Mouse (Mus musculus) liver, embryonic 14.5 days (tissue): Measurements from ENCODE around the gene Slc25a10. TPM values are rescaled to one million over a fixed set of nuclear protein-coding genes. Genes with fewer than 3 reads are reported as not detected.
"Not testable (repeated sequence)": the region's sequence is repeated elsewhere in the genome, so short reads cannot be mapped to it uniquely, and the experiment has no call there.

ENCODE experiments used
- ATAC-seq: fragments of 200-750 bp; cut with Nextera tagmentation; 2 replicates; pipeline ENCODE4 v1.8.0; 2017; ENCODE audit warnings: moderate number of reproducible peaks, mild to moderate bottlenecking, moderate library complexity; ENCODE audit not compliant: insufficient read depth
- DNase-seq, 3 experiments: peaks; one replicate each; pipeline ENCODE4 v3.0.0-alpha.2; 2012 to 2013; ENCODE audit warnings: low read depth in 3 of 3, low spot score in 3 of 3
- H3K27ac ChIP-seq: fragments of 300-500 bp; sonication (generic); 2 replicates; pipeline ENCODE4 v1.5.1; 2014; ENCODE audit warnings: moderate library complexity, mild to moderate bottlenecking, control low read depth, inconsistent platforms
- H3K27me3 ChIP-seq: fragments of 300-500 bp; sonication (generic); 2 replicates; pipeline ENCODE4 v1.6.1; 2014; ENCODE audit warnings: mild to moderate bottlenecking, low read length, moderate library complexity; ENCODE audit not compliant: control insufficient read depth, insufficient read depth
- H3K36me3 ChIP-seq: fragments of 300-500 bp; sonication (generic); replicated peaks from 2 replicates; pipeline ENCODE4 v1.6.1; 2014; ENCODE audit warnings: low read depth; ENCODE audit not compliant: control insufficient read depth, insufficient read depth
- H3K4me1 ChIP-seq, 2 experiments: fragments of 200-500 bp in 1 of 2; fragments of 300-500 bp in 1 of 2; sonication (generic) in 1 of 2; replicated peaks; 2 replicates each; pipeline ENCODE4 v1.6.1; 2012 to 2014; ENCODE audit warnings: antibody characterized with exemption in 1 of 2, inconsistent platforms in 1 of 2, low read length in 1 of 2; ENCODE audit not compliant: control insufficient read depth in 2 of 2, insufficient read depth in 2 of 2
- H3K4me2 ChIP-seq: fragments of 300-500 bp; sonication (generic); 2 replicates; pipeline ENCODE4 v1.6.1; 2014; ENCODE audit warnings: low read depth, mild to moderate bottlenecking, control low read depth, moderate library complexity
- H3K4me3 ChIP-seq, 2 experiments: fragments of 200-500 bp in 1 of 2; fragments of 300-500 bp in 1 of 2; sonication (generic) in 1 of 2; 2 replicates each; pipeline ENCODE4 v1.5.1; 2012 to 2014; ENCODE audit warnings: low read depth in 2 of 2, low read length in 2 of 2, mild to moderate bottlenecking in 2 of 2, control low read depth in 1 of 2, inconsistent platforms in 1 of 2, moderate library complexity in 1 of 2; ENCODE audit not compliant: insufficient read depth in 1 of 2
- H3K9ac ChIP-seq: fragments of 300-500 bp; sonication (generic); replicated peaks from 2 replicates; pipeline ENCODE4 v1.6.1; 2014; ENCODE audit warnings: mild to moderate bottlenecking, control low read depth, moderate library complexity
- H3K9me3 ChIP-seq: fragments of 300-500 bp; sonication (generic); 2 replicates; pipeline ENCODE4 v1.6.1; 2016; ENCODE audit warnings: low read length, mixed read lengths; ENCODE audit not compliant: control insufficient read depth
- CTCF ChIP-seq: IDR thresholded peaks from 2 replicates; pipeline ENCODE4 v1.5.1; 2016; ENCODE audit warnings: antibody characterized with exemption, low read depth, control low read depth
- EP300 ChIP-seq: IDR thresholded peaks from 2 replicates; pipeline ENCODE4 v1.6.1; 2016; ENCODE audit warnings: antibody characterized with exemption, low read depth
- WGBS: fragments of 180-500 bp; shearing (Covaris S2); extraction: QIAGEN DNeasy Blood & Tissue Kit; methylation state at CpG from one replicate; pipeline ENCODE4 v1.1.7; 2014; ENCODE audit not compliant: insufficient replicate concordance; 5-methylcytosine and 5-hydroxymethylcytosine counted together
- polyA plus RNA-seq, 2 experiments: library from polyadenylated mRNA; depleted of rRNA in 1 of 2; stranded (reverse) in 1 of 2; unstranded in 1 of 2; fragments of >200 nt; fragmentation: Nextera tagmentation in 1 of 2; extraction: Ambion mirVana in 1 of 2; gene quantifications; 2 replicates each; pipeline versions ENCODE4 v1.2.1 to v1.2.3; 2012 to 2014

Slc25a10 gene
- polyA plus RNA-seq, 2 experiments: 31.5 to 35.1 TPM

DNA sequence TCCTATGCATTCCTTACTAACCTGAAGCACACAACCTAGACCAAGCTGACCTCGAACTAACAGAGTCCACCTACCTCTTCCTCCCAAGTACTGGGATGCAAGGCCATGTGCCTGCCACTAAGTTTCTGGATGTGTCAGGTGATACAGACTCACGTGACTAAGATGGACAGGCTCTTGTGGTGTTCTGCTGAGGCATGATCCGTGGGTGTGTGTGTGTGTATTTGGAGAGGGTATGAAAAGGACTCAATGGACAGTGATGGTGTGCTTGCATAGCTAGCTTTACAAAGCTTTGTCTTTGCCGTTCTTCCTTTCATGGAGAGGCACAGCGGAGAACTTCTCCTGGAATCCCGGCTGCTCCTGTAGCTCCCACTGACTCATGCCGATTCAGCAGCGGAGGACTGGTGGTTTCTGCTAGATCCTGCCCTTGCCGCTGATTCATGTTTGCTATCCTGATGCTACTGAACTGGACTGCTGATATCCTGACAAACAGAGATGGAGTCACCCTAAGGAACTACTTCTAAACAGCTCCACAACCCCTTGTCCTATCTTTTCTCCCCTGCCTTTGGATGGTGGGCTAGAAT is 16.7 kb downstream of the Slc25a10 start:
- peaks cover 11 to 21% of the 10 kb centered on the region in 2 experiments for H3K4me1 ChIP-seq
- H3K27ac ChIP-seq: no peak overlapping the region
- TF ChIP-seq CTCF (no peak), EP300 (no peak)
- H3K36me3 ChIP-seq: no peaks in the 10 kb centered on the region
- no peak for DNase-seq
- WGBS: 83% methylated on average over 9 of the region's 9 CpGs
- H3K9me3 ChIP-seq: no peaks in the 10 kb centered on the region
- H3K27me3 ChIP-seq: no peaks in the 10 kb centered on the region
- no peak overlapping the region for H3K9ac ChIP-seq
- no peak overlapping the region for H3K4me3 ChIP-seq
- ATAC-seq: no peak
- no peak overlapping the region for H3K4me2 ChIP-seq

DNA sequence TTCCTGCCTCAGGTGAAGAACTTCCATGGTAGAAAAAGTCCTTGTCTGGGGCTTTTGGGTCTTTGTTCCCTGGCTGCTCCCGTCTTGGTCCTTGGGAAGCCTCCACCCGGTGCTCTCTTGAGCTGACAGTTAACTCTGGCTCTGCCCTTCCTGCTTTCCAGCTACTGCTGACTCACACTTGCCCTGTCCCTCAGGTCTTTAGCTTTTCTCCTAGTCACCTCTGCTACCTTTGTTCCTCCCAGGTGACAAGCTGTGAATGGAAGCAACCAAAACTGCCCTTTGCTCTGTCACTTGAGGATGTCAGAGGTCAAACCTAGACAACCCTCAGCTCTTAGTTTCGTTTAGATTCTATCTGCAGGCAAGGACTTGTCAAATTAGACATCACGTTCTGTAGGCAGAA is 18.3 kb downstream of the Slc25a10 start:
- 13% methylated on average over 4 of the region's 4 CpGs for WGBS
- Histone ChIP-seq H3K4me3 (peak overlapping the region in 1 of 2 experiments; percentile 37; a peak in 2 of 4 replicates), H3K36me3 (no peaks in the 10 kb centered on the region), H3K27me3 (no peaks in the 10 kb centered on the region), H3K4me2 (peak overlapping the region; percentile 84), H3K27ac (peak overlapping the region; percentile 78), H3K9ac (peak overlapping the region; percentile 78), H3K4me1 (peaks cover 11 to 21% of the 10 kb centered on the region in 2 experiments), H3K9me3 (no peaks in the 10 kb centered on the region)
- ATAC-seq (peak; percentile 31; the same call in 1 of the 2 replicates), DNase-seq (no peak)
- TF ChIP-seq CTCF (no peak), EP300 (no peak)

DNA sequence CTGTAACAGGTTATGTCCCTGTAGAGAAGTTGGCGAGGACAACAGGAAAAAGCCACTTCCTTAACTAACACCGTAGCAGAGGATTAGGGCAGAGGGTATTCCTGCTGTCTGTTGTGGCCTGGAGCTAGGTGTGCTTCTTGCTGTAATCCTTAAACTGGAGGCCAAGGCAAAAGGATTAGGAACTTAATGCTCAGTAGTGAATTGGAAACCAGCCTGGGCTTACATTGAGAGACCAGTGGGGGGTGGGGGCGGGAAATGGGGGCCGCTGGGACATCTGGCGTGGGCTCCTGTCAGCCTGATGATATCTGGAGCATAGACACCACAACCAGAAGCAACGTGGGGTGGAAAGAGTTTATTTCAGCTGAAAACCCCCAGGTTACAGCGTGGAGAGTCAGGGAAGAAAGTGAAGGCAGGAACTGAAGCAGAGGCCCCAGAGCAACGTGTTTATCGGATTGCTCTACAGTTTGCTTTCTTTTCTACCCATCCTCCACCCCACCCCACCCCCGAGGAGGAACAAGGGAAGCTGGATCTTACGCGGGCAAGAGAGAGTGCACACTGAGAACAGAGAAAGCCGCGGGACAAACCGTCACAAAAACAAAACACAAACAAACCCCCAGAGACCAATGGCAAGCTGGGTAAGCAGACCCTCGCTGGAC is 18.9 kb downstream of the Slc25a10 start:
- peak in 2 of 3 experiments; percentile 56 to 59 for DNase-seq
- peak overlapping the region; percentile 78 for H3K9ac ChIP-seq
- H3K36me3 ChIP-seq: no peaks in the 10 kb centered on the region
- no peaks in the 10 kb centered on the region for H3K27me3 ChIP-seq
- peaks cover 11 to 21% of the 10 kb centered on the region in 2 experiments for H3K4me1 ChIP-seq
- ATAC-seq: peak; percentile 77
- H3K4me3 ChIP-seq: peak overlapping the region; percentile 37 to 61
- H3K27ac ChIP-seq: peak overlapping the region; percentile 78
- H3K9me3 ChIP-seq: no peaks in the 10 kb centered on the region
- peak overlapping the region; percentile 84 for H3K4me2 ChIP-seq
- TF ChIP-seq EP300 (no peak; the same call in 1 of the 2 replicates), CTCF (no peak)
- WGBS: 2% methylated on average over 16 of the region's 16 CpGs

DNA sequence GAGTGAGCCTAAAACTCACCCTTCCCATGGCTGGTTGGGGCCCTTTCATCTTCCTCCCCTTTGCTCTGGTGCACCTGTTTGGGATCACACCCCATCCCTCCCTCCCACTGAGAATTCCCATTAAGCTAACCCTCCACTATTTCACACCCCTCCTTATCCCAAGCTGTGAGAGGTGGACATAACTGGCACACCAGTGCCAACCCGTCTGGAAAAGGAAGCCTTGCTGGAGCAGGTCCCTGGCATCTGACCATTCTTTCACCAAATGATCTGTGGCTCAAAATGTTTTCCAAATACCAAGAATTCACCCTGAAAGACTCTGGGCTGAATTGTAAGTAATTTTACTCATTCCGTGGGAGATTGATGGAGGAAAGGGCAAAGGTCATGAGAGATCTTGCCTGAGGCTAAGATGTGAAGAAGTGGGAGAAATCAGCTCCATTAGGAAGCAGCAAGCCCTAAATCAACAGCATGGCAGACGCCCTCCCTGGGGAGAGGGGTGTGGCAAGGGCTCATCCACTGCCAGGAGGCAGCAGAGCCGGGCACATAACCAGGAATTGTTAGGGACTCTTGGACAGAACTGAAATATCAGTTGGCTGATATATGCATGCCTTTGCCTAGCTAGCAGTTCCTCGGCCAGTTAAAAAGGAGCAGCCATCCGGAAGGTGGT is 21.3 kb downstream of the Slc25a10 start:
- DNase-seq (no peak), ATAC-seq (no peak)
- no peak for TF ChIP-seq EP300
- no peak for TF ChIP-seq CTCF
- Histone ChIP-seq H3K4me2 (no peak overlapping the region), H3K9me3 (no peaks in the 10 kb centered on the region), H3K4me1 (peaks cover 11 to 20% of the 10 kb centered on the region in 2 experiments), H3K9ac (no peak overlapping the region), H3K27me3 (no peaks in the 10 kb centered on the region), H3K27ac (no peak overlapping the region), H3K4me3 (no peak overlapping the region), H3K36me3 (no peaks in the 10 kb centered on the region)
- WGBS: 62% methylated on average over 6 of the region's 6 CpGs

DNA sequence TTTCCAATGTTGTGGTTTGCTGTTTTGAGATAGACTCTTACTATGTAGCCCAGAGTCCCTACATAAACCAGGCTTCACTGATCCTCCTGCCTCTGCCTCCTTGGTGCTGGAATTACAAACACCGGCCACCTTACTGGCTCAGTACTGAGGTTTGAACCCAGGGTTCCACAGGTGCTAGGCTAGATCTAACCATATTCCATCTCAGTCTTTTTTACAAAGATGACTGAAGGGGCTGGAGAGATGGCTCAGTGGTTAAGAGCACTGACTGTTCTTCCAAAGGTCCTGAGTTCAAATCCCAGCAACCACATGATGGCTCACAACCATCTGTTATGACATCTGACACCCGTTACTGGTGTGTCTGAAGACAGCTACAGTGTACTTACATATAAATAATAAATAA is 22.6 kb downstream of the Slc25a10 start:
- H3K4me2 ChIP-seq, H3K9ac ChIP-seq, H3K9me3 ChIP-seq, H3K36me3 ChIP-seq, H3K27ac ChIP-seq, ATAC-seq, DNase-seq, H3K4me3 ChIP-seq, H3K27me3 ChIP-seq: not testable (repeated sequence)
- H3K4me1 ChIP-seq: peaks cover 16 to 25% of the 10 kb centered on the region in 2 experiments
- WGBS: 72% methylated on average over 2 of the region's 2 CpGs
